Mouse (Mus musculus): ENCODE measurements around the gene Lamc1. TPM values are rescaled to one million over a fixed set of nuclear protein-coding genes. Genes with fewer than 3 reads are reported as not detected.

Gene Lamc1
- polyA plus RNA-seq, 1 experiment from 2014 or later, result 17.2 TPM

GRCm38 (mm10) chr1:153235576-153235975, 97.0 kb downstream of the Lamc1 start:
- Histone ChIP-seq H3K4me1 (ENCODE audit: control insufficient read depth, insufficient read depth, low read length) (no peaks in the 10 kb centered on the region), H3K4me3 (ENCODE audit: low read depth, low read length) (no peak overlapping the region), H3K27me3 (ENCODE audit: control insufficient read depth, insufficient read depth, low read length) (no peaks in the 10 kb centered on the region), H3K27ac (ENCODE audit: low read depth, low read length) (no peak overlapping the region), H3K4me2 (ENCODE audit: low read depth, low read length) (no peak overlapping the region), H3K9ac (replicated peaks; ENCODE audit: low read depth, low read length) (no peak overlapping the region), H3K9me3 (ENCODE audit: control insufficient read depth, low read length) (no peaks in the 10 kb centered on the region), H3K36me3 (ENCODE audit: control insufficient read depth, insufficient read depth, low read length) (peaks cover 14% of the 10 kb centered on the region; the same call in 1 of the 2 replicates)
- 80% methylated on average over 4 of the region's 4 CpGs for WGBS
- ATAC-seq (ENCODE audit: low read depth), result no peak

GRCm38 (mm10) chr1:153231681-153232080, 100.9 kb downstream of the Lamc1 start:
- no peak overlapping the region for H3K4me3 ChIP-seq (ENCODE audit: low read depth, low read length)
- no peak overlapping the region for H3K4me2 ChIP-seq (ENCODE audit: low read depth, low read length)
- no peaks in the 10 kb centered on the region for H3K4me1 ChIP-seq (ENCODE audit: control insufficient read depth, insufficient read depth, low read length)
- no peak for ATAC-seq (ENCODE audit: low read depth)
- H3K27me3 ChIP-seq (ENCODE audit: control insufficient read depth, insufficient read depth, low read length), result no peaks in the 10 kb centered on the region
- no peaks in the 10 kb centered on the region for H3K9me3 ChIP-seq (ENCODE audit: control insufficient read depth, low read length)
- H3K27ac ChIP-seq (ENCODE audit: low read depth, low read length), result no peak overlapping the region
- no peak overlapping the region for H3K9ac ChIP-seq (replicated peaks; ENCODE audit: low read depth, low read length)
- 91% methylated on average over 9 of the region's 9 CpGs for WGBS
- peaks cover 26% of the 10 kb centered on the region for H3K36me3 ChIP-seq (ENCODE audit: control insufficient read depth, insufficient read depth, low read length)

- Histone ChIP-seq H3K9me3 (ENCODE audit: control insufficient read depth, low read length) (no peaks in the 10 kb centered on the region), H3K9ac (replicated peaks; ENCODE audit: low read depth, low read length) (no peak overlapping the region), H3K36me3 (ENCODE audit: control insufficient read depth, insufficient read depth, low read length) (peaks cover 36% of the 10 kb centered on the region), H3K4me1 (ENCODE audit: control insufficient read depth, insufficient read depth, low read length) (no peaks in the 10 kb centered on the region), H3K4me2 (ENCODE audit: low read depth, low read length) (no peak overlapping the region), H3K4me3 (ENCODE audit: low read depth, low read length) (no peak overlapping the region), H3K27me3 (ENCODE audit: control insufficient read depth, insufficient read depth, low read length) (no peaks in the 10 kb centered on the region), H3K27ac (ENCODE audit: low read depth, low read length) (no peak overlapping the region)
- WGBS, result 68% methylated on average over 4 of the region's 4 CpGs
- ATAC-seq (ENCODE audit: low read depth), result no peak
Observed at GRCm38 (mm10) chr1:153227916-153228315, 104.7 kb downstream of the Lamc1 start.

- no peaks in the 10 kb centered on the region for H3K9me3 ChIP-seq (ENCODE audit: control insufficient read depth, low read length)
- H3K4me2 ChIP-seq (ENCODE audit: low read depth, low read length), result no peak overlapping the region
- no peak overlapping the region for H3K9ac ChIP-seq (replicated peaks; ENCODE audit: low read depth, low read length)
- no peak overlapping the region for H3K27ac ChIP-seq (ENCODE audit: low read depth, low read length)
- ATAC-seq (ENCODE audit: low read depth), result no peak
- no peak overlapping the region for H3K4me3 ChIP-seq (ENCODE audit: low read depth, low read length)
- no peaks in the 10 kb centered on the region for H3K4me1 ChIP-seq (ENCODE audit: control insufficient read depth, insufficient read depth, low read length)
- H3K36me3 ChIP-seq (ENCODE audit: control insufficient read depth, insufficient read depth, low read length), result peaks cover 36% of the 10 kb centered on the region
- no peaks in the 10 kb centered on the region for H3K27me3 ChIP-seq (ENCODE audit: control insufficient read depth, insufficient read depth, low read length)
- 89% methylated on average over 8 of the region's 8 CpGs for WGBS
Observed at GRCm38 (mm10) chr1:153227096-153227495, 105.5 kb downstream of the Lamc1 start.

GRCm38 (mm10) chr1:153225786-153226725, 106.5 kb downstream of the Lamc1 start:
- H3K27me3 ChIP-seq (ENCODE audit: control insufficient read depth, insufficient read depth, low read length), result no peaks in the 10 kb centered on the region
- peaks cover 39% of the 10 kb centered on the region for H3K36me3 ChIP-seq (ENCODE audit: control insufficient read depth, insufficient read depth, low read length)
- no peak overlapping the region for H3K27ac ChIP-seq (ENCODE audit: low read depth, low read length)
- H3K4me2 ChIP-seq (ENCODE audit: low read depth, low read length), result no peak overlapping the region
- no peaks in the 10 kb centered on the region for H3K9me3 ChIP-seq (ENCODE audit: control insufficient read depth, low read length)
- WGBS, result 89% methylated on average over 21 of the region's 21 CpGs
- no peaks in the 10 kb centered on the region for H3K4me1 ChIP-seq (ENCODE audit: control insufficient read depth, insufficient read depth, low read length)
- H3K4me3 ChIP-seq (ENCODE audit: low read depth, low read length), result no peak overlapping the region
- ATAC-seq (ENCODE audit: low read depth), result no peak
- H3K9ac ChIP-seq (replicated peaks; ENCODE audit: low read depth, low read length), result no peak overlapping the region

GRCm38 (mm10) chr1:153224331-153224730, 108.3 kb downstream of the Lamc1 start:
- H3K27me3 ChIP-seq (ENCODE audit: control insufficient read depth, insufficient read depth, low read length), result no peaks in the 10 kb centered on the region
- H3K4me3 ChIP-seq (ENCODE audit: low read depth, low read length), result no peak overlapping the region
- ATAC-seq (ENCODE audit: low read depth), result no peak
- WGBS, result 81% methylated on average over 5 of the region's 5 CpGs
- no peaks in the 10 kb centered on the region for H3K4me1 ChIP-seq (ENCODE audit: control insufficient read depth, insufficient read depth, low read length)
- peaks cover 39% of the 10 kb centered on the region for H3K36me3 ChIP-seq (ENCODE audit: control insufficient read depth, insufficient read depth, low read length)
- H3K27ac ChIP-seq (ENCODE audit: low read depth, low read length), result no peak overlapping the region
- H3K4me2 ChIP-seq (ENCODE audit: low read depth, low read length), result no peak overlapping the region
- H3K9me3 ChIP-seq (ENCODE audit: control insufficient read depth, low read length), result no peaks in the 10 kb centered on the region
- no peak overlapping the region for H3K9ac ChIP-seq (replicated peaks; ENCODE audit: low read depth, low read length)

GRCm38 (mm10) chr1:153219376-153219775, 113.2 kb downstream of the Lamc1 start:
- H3K9ac ChIP-seq (replicated peaks; ENCODE audit: low read depth, low read length), result no peak overlapping the region
- H3K4me3 ChIP-seq (ENCODE audit: low read depth, low read length), result no peak overlapping the region
- H3K9me3 ChIP-seq (ENCODE audit: control insufficient read depth, low read length), result no peaks in the 10 kb centered on the region
- WGBS, result 66% methylated on average over 9 of the region's 9 CpGs
- H3K4me1 ChIP-seq (ENCODE audit: control insufficient read depth, insufficient read depth, low read length), result no peaks in the 10 kb centered on the region
- H3K27ac ChIP-seq (ENCODE audit: low read depth, low read length), result no peak overlapping the region
- no peak overlapping the region for H3K4me2 ChIP-seq (ENCODE audit: low read depth, low read length)
- ATAC-seq (ENCODE audit: low read depth), result no peak
- peaks cover 14% of the 10 kb centered on the region; the same call in 1 of the 2 replicates for H3K36me3 ChIP-seq (ENCODE audit: control insufficient read depth, insufficient read depth, low read length)
- H3K27me3 ChIP-seq (ENCODE audit: control insufficient read depth, insufficient read depth, low read length), result no peaks in the 10 kb centered on the region

- no peak overlapping the region for H3K4me2 ChIP-seq (ENCODE audit: low read depth, low read length)
- ATAC-seq (ENCODE audit: low read depth), result no peak
- H3K4me3 ChIP-seq (ENCODE audit: low read depth, low read length), result no peak overlapping the region
- no peaks in the 10 kb centered on the region for H3K9me3 ChIP-seq (ENCODE audit: control insufficient read depth, low read length)
- H3K36me3 ChIP-seq (ENCODE audit: control insufficient read depth, insufficient read depth, low read length), result peaks cover 8% of the 10 kb centered on the region; the same call in 1 of the 2 replicates
- no peak overlapping the region for H3K27ac ChIP-seq (ENCODE audit: low read depth, low read length)
- H3K27me3 ChIP-seq (ENCODE audit: control insufficient read depth, insufficient read depth, low read length), result no peaks in the 10 kb centered on the region
- no peaks in the 10 kb centered on the region for H3K4me1 ChIP-seq (ENCODE audit: control insufficient read depth, insufficient read depth, low read length)
- WGBS, result 76% methylated on average over 4 of the region's 4 CpGs
- no peak overlapping the region for H3K9ac ChIP-seq (replicated peaks; ENCODE audit: low read depth, low read length)
Observed at GRCm38 (mm10) chr1:153216516-153216915, 116.1 kb downstream of the Lamc1 start.

- H3K27ac ChIP-seq (ENCODE audit: low read depth, low read length), result no peak overlapping the region
- no peaks in the 10 kb centered on the region for H3K4me1 ChIP-seq (ENCODE audit: control insufficient read depth, insufficient read depth, low read length)
- WGBS, result 65% methylated on average over 5 of the region's 5 CpGs
- H3K4me3 ChIP-seq (ENCODE audit: low read depth, low read length), result no peak overlapping the region
- H3K27me3 ChIP-seq (ENCODE audit: control insufficient read depth, insufficient read depth, low read length), result no peaks in the 10 kb centered on the region
- peaks cover 1% of the 10 kb centered on the region; the same call in 1 of the 2 replicates for H3K36me3 ChIP-seq (ENCODE audit: control insufficient read depth, insufficient read depth, low read length)
- no peak overlapping the region for H3K4me2 ChIP-seq (ENCODE audit: low read depth, low read length)
- H3K9me3 ChIP-seq (ENCODE audit: control insufficient read depth, low read length), result no peaks in the 10 kb centered on the region
- no peak for ATAC-seq (ENCODE audit: low read depth)
- no peak overlapping the region for H3K9ac ChIP-seq (replicated peaks; ENCODE audit: low read depth, low read length)
Observed at GRCm38 (mm10) chr1:153215676-153216075, 116.9 kb downstream of the Lamc1 start.

Data from neural tube, embryonic 14.5 days (tissue).